Mouse (Mus musculus): ENCODE results near the gene Sox30. TPM values are rescaled to one million over a fixed set of nuclear protein-coding genes. Genes with fewer than 3 reads are reported as not detected.
A peak's percentile ranks its signal among the peaks of the same experiment; 100 is the strongest.

Gene Sox30
- polyA plus RNA-seq, 1 experiment from 2014 or later = 0.09 TPM

DNA sequence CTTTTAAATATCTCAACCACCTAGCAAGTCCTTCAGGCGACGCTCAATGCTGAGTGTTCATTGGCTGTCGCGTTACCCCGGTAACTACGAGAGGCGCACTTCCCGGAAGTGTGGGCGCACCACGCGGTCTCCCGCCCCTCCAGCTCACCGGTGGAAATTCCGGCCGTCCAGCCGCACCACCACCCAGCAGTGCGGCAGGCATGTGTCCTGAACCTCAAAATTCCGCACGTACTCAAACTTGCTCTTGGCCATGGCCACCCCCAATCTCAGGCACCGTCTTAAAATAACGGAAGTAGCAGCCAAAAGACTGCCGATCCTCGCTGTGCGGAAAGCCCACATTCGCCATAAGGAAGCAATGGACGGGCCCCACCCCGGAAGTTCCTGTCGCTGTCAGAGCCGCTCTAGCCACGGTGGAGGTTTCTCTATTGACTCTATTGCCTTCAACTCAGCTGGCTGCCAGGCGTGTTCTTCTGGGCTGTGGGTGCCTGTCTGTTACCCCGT is 24.9 kb upstream of the Sox30 start, which contains the start of gene Thg1l:
Gene Thg1l, minus strand, starts transcription at position 368 of the 501 bp plus-strand sequence.
- 0 out of 2 replicates have a peak, but pooled peaks cover 2% of the 10 kb centered on the region for H3K9me3 ChIP-seq
- under 1% methylated on average over 32 of the region's 32 CpGs for WGBS
- H3K36me3 ChIP-seq = peaks cover 29% of the 10 kb centered on the region
- ATAC-seq (ENCODE audit: extremely low read depth, insufficient number of reproducible peaks, low FRiP score, low TSS enrichment) = peak; percentile 92
- H3K27me3 ChIP-seq (replicated peaks) = no peaks in the 10 kb centered on the region
- H3K27ac ChIP-seq (replicated peaks) = peak within 1 kb of the TSS; percentile 16; the same call in 1 of the 2 replicates
- H3K4me3 ChIP-seq = peak within 1 kb of the TSS; percentile 60
- H3K4me1 ChIP-seq = peaks cover 6% of the 10 kb centered on the region
- H3K4me2 ChIP-seq = peak within 1 kb of the TSS; percentile 72
- H3K9ac ChIP-seq = peak within 1 kb of the TSS; percentile 70

DNA sequence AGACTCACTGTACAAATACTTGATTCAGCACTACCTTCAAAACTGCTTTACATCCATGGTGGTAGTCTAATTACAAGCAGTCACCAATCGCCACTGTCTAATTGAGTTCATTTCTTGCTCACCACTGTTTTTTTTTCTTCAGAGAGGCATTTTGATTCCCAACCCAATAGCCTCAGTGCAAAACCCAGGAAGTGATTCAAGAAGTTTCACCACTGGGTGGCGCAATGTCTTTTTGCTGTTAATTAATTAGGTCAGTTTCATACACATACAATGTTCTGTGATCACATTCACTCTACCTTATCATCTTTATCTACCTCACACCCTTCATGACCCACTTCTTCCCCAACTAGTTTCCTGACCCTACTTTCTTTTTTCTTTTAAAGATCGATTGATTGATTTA is 20.5 kb upstream of the Sox30 start:
- Histone ChIP-seq H3K4me2 (no peak overlapping the region), H3K27ac (replicated peaks) (no peak overlapping the region), H3K4me3 (no peak overlapping the region), H3K36me3 (no peaks in the 10 kb centered on the region), H3K9ac (no peak overlapping the region), H3K9me3 (0 out of 2 replicates have a peak, but pooled peaks cover 3% of the 10 kb centered on the region), H3K27me3 (replicated peaks) (no peaks in the 10 kb centered on the region), H3K4me1 (peaks cover 3% of the 10 kb centered on the region)
- ATAC-seq (ENCODE audit: extremely low read depth, insufficient number of reproducible peaks, low FRiP score, low TSS enrichment) = no peak
- WGBS = 70% methylated on average over 3 of the region's 3 CpGs

DNA sequence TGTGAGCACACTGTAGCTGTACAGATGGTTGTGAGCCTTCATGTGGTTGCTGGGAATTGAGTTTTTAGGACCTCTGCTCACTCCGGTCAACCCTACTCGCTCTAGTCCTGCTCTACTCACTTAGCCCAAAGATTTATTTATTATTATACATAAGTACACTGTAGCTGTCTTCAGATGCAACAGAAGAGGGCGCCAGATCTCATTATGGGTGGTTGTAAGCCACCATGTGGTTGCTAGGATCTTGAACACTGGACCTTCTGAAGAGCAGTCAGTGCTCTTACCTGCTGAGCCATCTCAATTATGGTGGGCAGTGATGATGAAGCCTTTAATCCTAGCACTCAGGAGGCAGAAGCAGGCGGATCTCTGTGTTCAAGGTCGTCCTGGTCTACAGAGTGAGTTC is 20.1 kb upstream of the Sox30 start:
- H3K4me1 ChIP-seq = no peaks in the 10 kb centered on the region
- no peak overlapping the region for H3K4me2 ChIP-seq
- 73% methylated on average over 5 of the region's 5 CpGs for WGBS
- no peak overlapping the region for H3K4me3 ChIP-seq
- no peak for ATAC-seq (ENCODE audit: extremely low read depth, insufficient number of reproducible peaks, low FRiP score, low TSS enrichment)
- no peak overlapping the region for H3K27ac ChIP-seq (replicated peaks)
- H3K36me3 ChIP-seq = no peaks in the 10 kb centered on the region
- H3K9ac ChIP-seq = no peak overlapping the region
- H3K27me3 ChIP-seq (replicated peaks) = no peaks in the 10 kb centered on the region
- 0 out of 2 replicates have a peak, but pooled peaks cover 3% of the 10 kb centered on the region for H3K9me3 ChIP-seq

DNA sequence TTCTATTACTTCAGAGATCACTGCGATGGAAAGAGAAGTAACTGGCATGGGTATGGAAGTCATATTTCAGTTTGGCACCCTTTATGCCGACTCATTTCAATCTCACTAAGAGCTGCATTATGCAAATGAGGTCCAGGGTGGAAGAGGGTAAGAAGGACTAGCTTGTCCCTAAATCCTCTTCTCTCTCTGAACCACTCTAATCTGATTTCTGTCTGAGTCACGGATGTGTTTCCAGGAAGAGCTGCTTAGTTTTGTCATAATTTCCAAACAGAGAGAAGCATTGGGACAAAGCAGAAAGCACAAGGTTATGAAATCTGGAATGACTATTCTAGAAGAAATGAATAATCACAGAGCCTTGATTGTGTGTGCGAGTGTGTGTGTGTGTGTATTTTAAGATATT is 13.2 kb upstream of the Sox30 start:
- no peaks in the 10 kb centered on the region for H3K9me3 ChIP-seq
- H3K4me3 ChIP-seq = no peak overlapping the region
- WGBS = 73% methylated on average over 4 of the region's 4 CpGs
- no peak overlapping the region for H3K9ac ChIP-seq
- no peaks in the 10 kb centered on the region for H3K27me3 ChIP-seq (replicated peaks)
- no peak overlapping the region for H3K27ac ChIP-seq (replicated peaks)
- H3K4me2 ChIP-seq = no peak overlapping the region
- no peaks in the 10 kb centered on the region for H3K4me1 ChIP-seq
- ATAC-seq (ENCODE audit: extremely low read depth, insufficient number of reproducible peaks, low FRiP score, low TSS enrichment) = no peak
- no peaks in the 10 kb centered on the region for H3K36me3 ChIP-seq

DNA sequence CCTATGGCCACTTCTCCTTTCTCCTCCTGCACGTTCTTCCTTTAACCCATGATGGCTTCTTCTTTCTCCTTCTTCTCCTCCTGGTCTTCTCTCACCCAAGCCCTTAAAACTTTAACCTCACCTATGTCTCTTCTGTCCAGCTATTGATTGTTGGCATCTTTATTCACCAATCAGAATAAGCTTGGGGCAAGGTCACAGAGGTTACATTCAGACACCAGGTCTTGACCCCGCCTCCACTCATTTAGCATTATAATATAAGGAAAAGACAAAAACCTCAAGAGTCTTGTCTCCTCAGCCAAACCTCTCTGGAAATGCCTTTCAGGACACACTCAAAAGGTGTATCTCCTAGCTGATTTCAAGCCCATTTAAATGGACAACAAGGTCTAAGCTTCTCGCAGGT is 11.6 kb upstream of the Sox30 start:
- 77% methylated on average over 3 of the region's 3 CpGs for WGBS
- no peak for ATAC-seq (ENCODE audit: extremely low read depth, insufficient number of reproducible peaks, low FRiP score, low TSS enrichment)
- Histone ChIP-seq H3K27ac (replicated peaks) (no peak overlapping the region), H3K9me3 (no peaks in the 10 kb centered on the region), H3K4me3 (no peak overlapping the region), H3K4me2 (no peak overlapping the region), H3K4me1 (no peaks in the 10 kb centered on the region), H3K27me3 (replicated peaks) (peaks cover 4% of the 10 kb centered on the region; the same call in 1 of the 2 replicates), H3K36me3 (no peaks in the 10 kb centered on the region), H3K9ac (no peak overlapping the region)

GRCm38 (mm10) chr11:45973635-45974034 is 6.5 kb upstream of the Sox30 start:
- no peaks in the 10 kb centered on the region for H3K36me3 ChIP-seq
- no peak overlapping the region for H3K4me2 ChIP-seq
- no peak overlapping the region for H3K9ac ChIP-seq
- peaks cover 9% of the 10 kb centered on the region; the same call in 1 of the 2 replicates for H3K27me3 ChIP-seq (replicated peaks)
- H3K4me3 ChIP-seq = no peak overlapping the region
- no peaks in the 10 kb centered on the region for H3K4me1 ChIP-seq
- H3K27ac ChIP-seq (replicated peaks) = no peak overlapping the region
- ATAC-seq (ENCODE audit: extremely low read depth, insufficient number of reproducible peaks, low FRiP score, low TSS enrichment) = no peak
- WGBS = 73% methylated on average over 5 of the region's 5 CpGs
- no peaks in the 10 kb centered on the region for H3K9me3 ChIP-seq

DNA sequence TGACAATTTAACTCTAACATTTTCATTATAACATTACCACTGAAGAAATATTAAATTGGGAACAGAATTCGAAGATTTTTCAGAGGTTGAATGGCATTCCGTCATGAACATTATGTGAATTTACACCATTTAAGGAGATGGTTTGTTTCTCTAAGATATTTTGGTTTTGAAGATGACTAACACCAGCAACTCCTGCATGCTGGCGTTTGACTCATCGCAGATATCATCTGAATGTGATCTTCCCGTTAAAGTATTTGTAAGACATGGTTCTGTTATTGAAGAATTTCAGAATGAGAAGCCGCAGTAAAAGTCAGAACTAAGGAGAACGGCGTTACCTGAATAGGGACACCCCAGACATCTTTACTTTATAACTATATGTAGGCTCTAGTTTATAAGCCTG is 5.6 kb upstream of the Sox30 start:
- no peak for ATAC-seq (ENCODE audit: extremely low read depth, insufficient number of reproducible peaks, low FRiP score, low TSS enrichment)
- WGBS = 75% methylated on average over 8 of the region's 8 CpGs

GRCm38 (mm10) chr11:45976061-45976460 is 4.0 kb upstream of the Sox30 start:
- no peaks in the 10 kb centered on the region for H3K36me3 ChIP-seq
- 67% methylated on average over 3 of the region's 3 CpGs for WGBS
- H3K27ac ChIP-seq (replicated peaks) = no peak overlapping the region
- no peak overlapping the region for H3K4me2 ChIP-seq
- H3K4me3 ChIP-seq = no peak overlapping the region
- peaks cover 4% of the 10 kb centered on the region; the same call in 1 of the 2 replicates for H3K9me3 ChIP-seq
- H3K9ac ChIP-seq = no peak overlapping the region
- H3K4me1 ChIP-seq = peaks cover 5% of the 10 kb centered on the region
- no peak for ATAC-seq (ENCODE audit: extremely low read depth, insufficient number of reproducible peaks, low FRiP score, low TSS enrichment)
- peaks cover 18% of the 10 kb centered on the region for H3K27me3 ChIP-seq (replicated peaks)

More for the DNA sequence above, 5.6 kb upstream of the Sox30 start:
- no peak overlapping the region for H3K4me3 ChIP-seq
- no peaks in the 10 kb centered on the region for H3K36me3 ChIP-seq
- H3K9ac ChIP-seq = no peak overlapping the region
- no peak overlapping the region for H3K4me2 ChIP-seq
- H3K27ac ChIP-seq (replicated peaks) = no peak overlapping the region
- H3K27me3 ChIP-seq (replicated peaks) = peaks cover 11% of the 10 kb centered on the region; the same call in 1 of the 2 replicates
- no peaks in the 10 kb centered on the region for H3K4me1 ChIP-seq
- H3K9me3 ChIP-seq = no peaks in the 10 kb centered on the region

DNA sequence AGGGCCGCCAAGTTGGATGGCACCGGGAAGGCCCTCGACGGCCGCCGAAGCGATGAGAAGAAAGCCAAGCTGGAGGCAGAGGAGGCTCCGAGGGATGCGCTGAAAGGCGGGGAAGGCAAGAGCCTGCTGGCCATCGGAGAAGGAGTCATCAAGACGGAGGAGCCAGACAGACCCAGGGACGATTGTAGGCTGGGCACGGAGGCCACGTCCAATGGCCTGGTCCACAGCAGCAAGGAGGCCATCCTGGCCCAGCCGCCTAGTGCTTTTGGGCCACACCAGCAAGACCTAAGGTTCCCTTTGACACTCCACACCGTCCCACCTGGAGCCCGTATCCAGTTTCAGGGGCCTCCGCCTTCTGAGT is 763 bp downstream of the Sox30 start:
- no peak for ATAC-seq (ENCODE audit: extremely low read depth, insufficient number of reproducible peaks, low FRiP score, low TSS enrichment)
- Histone ChIP-seq H3K4me3 (peak overlapping the region; percentile 72), H3K27ac (replicated peaks) (peak overlapping the region; percentile 65; the same call in 1 of the 2 replicates), H3K9ac (peak overlapping the region; percentile 95), H3K9me3 (peaks cover 4% of the 10 kb centered on the region; the same call in 1 of the 2 replicates), H3K4me2 (peak overlapping the region; percentile 85), H3K4me1 (peaks cover 7% of the 10 kb centered on the region), H3K27me3 (replicated peaks) (peaks cover 12% of the 10 kb centered on the region), H3K36me3 (no peaks in the 10 kb centered on the region)
- WGBS = 38% methylated on average over 19 of the region's 19 CpGs

GRCm38 (mm10) chr11:45991604-45992003 is 11.5 kb downstream of the Sox30 start:
- H3K4me3 ChIP-seq = peak overlapping the region; percentile 45
- peaks cover 3% of the 10 kb centered on the region; the same call in 1 of the 2 replicates for H3K27me3 ChIP-seq (replicated peaks)
- no peaks in the 10 kb centered on the region for H3K9me3 ChIP-seq
- peak overlapping the region; percentile 68 for H3K4me2 ChIP-seq
- ATAC-seq (ENCODE audit: extremely low read depth, insufficient number of reproducible peaks, low FRiP score, low TSS enrichment) = no peak; the same call in 1 of the 2 replicates
- peak overlapping the region; percentile 69 for H3K9ac ChIP-seq
- no peaks in the 10 kb centered on the region for H3K36me3 ChIP-seq
- WGBS = 5% methylated on average over 16 of the region's 16 CpGs
- peaks cover 7% of the 10 kb centered on the region; the same call in 1 of the 2 replicates for H3K4me1 ChIP-seq
- no peak overlapping the region for H3K27ac ChIP-seq (replicated peaks)

GRCm38 (mm10) chr11:45992087-45992486 is 12.0 kb downstream of the Sox30 start:
- Histone ChIP-seq H3K27me3 (replicated peaks) (peaks cover 3% of the 10 kb centered on the region; the same call in 1 of the 2 replicates), H3K4me3 (peak overlapping the region; percentile 45), H3K9me3 (no peaks in the 10 kb centered on the region), H3K9ac (peak overlapping the region; percentile 69), H3K36me3 (no peaks in the 10 kb centered on the region), H3K4me1 (peaks cover 7% of the 10 kb centered on the region; the same call in 1 of the 2 replicates), H3K27ac (replicated peaks) (no peak overlapping the region), H3K4me2 (peak overlapping the region; percentile 68)
- no peak for ATAC-seq (ENCODE audit: extremely low read depth, insufficient number of reproducible peaks, low FRiP score, low TSS enrichment)
- 42% methylated on average over 13 of the region's 13 CpGs for WGBS

- no peak for ATAC-seq (ENCODE audit: extremely low read depth, insufficient number of reproducible peaks, low FRiP score, low TSS enrichment)
- H3K9me3 ChIP-seq = no peaks in the 10 kb centered on the region
- no peaks in the 10 kb centered on the region for H3K27me3 ChIP-seq (replicated peaks)
- no peak overlapping the region for H3K4me2 ChIP-seq
- H3K27ac ChIP-seq (replicated peaks) = no peak overlapping the region
- no peak overlapping the region for H3K4me3 ChIP-seq
- H3K9ac ChIP-seq = no peak overlapping the region
- WGBS = 19% methylated on average over 6 of the region's 6 CpGs
- H3K36me3 ChIP-seq = no peaks in the 10 kb centered on the region
- H3K4me1 ChIP-seq = peaks cover 11% of the 10 kb centered on the region
Observed at GRCm38 (mm10) chr11:46016061-46016460, 36.0 kb downstream of the Sox30 start.
